Mouse (Mus musculus) erythroblast, embryonic 14.5 days (primary cell): ENCODE results near the gene Rbm38. TPM values are rescaled to one million over a fixed set of nuclear protein-coding genes. Genes with fewer than 3 reads are reported as not detected.

Experiments
- H3K27me3 ChIP-seq: 2 replicates; pipeline ENCODE4 v1.6.1; 2012; ENCODE audit warnings: inconsistent platforms; ENCODE audit not compliant: control insufficient read depth
- H3K36me3 ChIP-seq: 2 replicates; pipeline ENCODE4 v1.6.1; 2012; ENCODE audit warnings: mild to moderate bottlenecking, inconsistent platforms; ENCODE audit not compliant: control insufficient read depth
- H3K4me1 ChIP-seq: 2 replicates; pipeline ENCODE4 v1.6.1; 2012; ENCODE audit warnings: inconsistent platforms; ENCODE audit not compliant: control insufficient read depth
- H3K4me3 ChIP-seq: replicated peaks from 2 replicates; pipeline ENCODE3; 2012; ENCODE audit warnings: moderate library complexity, mild to moderate bottlenecking, inconsistent platforms
- H3K9me3 ChIP-seq: 2 replicates; pipeline ENCODE4 v1.6.1; 2012; ENCODE audit warnings: low read length, inconsistent platforms, mixed read lengths; ENCODE audit not compliant: control insufficient read depth
- GATA1 ChIP-seq: IDR thresholded peaks from 2 replicates; pipeline ENCODE4 v1.6.1; 2012; ENCODE audit warnings: low read length, inconsistent platforms, mixed read lengths
- TAL1 ChIP-seq: IDR thresholded peaks from 3 replicates; pipeline ENCODE4 v1.6.1; 2012; ENCODE audit warnings: low read length, inconsistent platforms, mixed read lengths
- polyA plus RNA-seq: library from polyadenylated mRNA; stranded (reverse); fragments of >175 nt; gene quantifications from 2 replicates; pipeline ENCODE4 v1.2.3, GENCODE M21; 2012

The Rbm38 gene
- 548 and 594 TPM in 2 replicates for polyA plus RNA-seq

DNA sequence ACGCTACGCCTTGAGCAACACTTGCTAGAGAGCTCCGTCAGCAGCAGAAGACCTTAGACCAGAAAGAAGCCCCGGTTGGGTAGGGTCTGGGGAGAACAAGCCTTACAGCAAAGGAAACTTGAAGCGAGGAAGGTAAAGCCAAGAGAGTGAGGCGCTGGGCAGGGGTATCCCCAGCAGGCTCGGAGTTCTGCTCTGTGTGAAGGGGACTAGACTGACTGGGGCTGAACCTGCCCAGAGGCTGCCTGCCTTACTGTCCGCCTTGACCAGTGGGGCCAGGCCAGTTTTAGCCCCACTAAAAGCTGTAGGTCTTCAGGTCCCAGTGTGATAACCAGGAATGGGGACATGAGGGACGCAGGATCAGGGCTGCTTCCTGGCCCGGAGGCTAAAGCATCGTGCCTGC is at the start of gene Rbm38:
TSS of gene Rbm38 (plus strand) at position 69 of the 400 bp plus-strand sequence.
- TF ChIP-seq TAL1 (no peak), GATA1 (no peak)
- Histone ChIP-seq H3K27me3 (no peaks in the 10 kb centered on the region; the same call in 1 of the 2 replicates), H3K4me3 (peak within 1 kb of the TSS; percentile 68), H3K36me3 (peaks cover 54% of the 10 kb centered on the region), H3K9me3 (peaks cover 4% of the 10 kb centered on the region), H3K4me1 (peaks cover 71% of the 10 kb centered on the region)

DNA sequence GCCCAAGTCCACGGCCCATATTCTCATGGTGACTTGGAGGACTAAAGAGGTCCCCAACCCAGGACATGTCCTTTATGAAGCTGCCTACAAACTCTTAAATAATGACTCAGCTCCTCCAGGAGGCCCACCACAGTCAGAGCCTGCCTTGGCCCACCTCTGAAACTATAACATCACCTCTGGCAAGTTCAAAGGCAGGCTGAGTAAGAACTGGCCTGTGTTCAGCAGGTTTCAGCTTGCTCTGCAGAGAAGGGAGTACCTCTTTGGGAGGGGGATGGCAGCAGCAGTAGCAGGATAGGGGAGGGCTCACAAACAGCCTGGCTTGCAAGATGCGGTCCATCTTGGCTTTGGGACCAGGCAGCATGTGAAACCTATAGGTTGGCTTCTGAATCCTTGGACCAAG is 48.4 kb upstream of the Rbm38 start:
- Histone ChIP-seq H3K27me3 (no peaks in the 10 kb centered on the region), H3K9me3 (no peaks in the 10 kb centered on the region)

DNA sequence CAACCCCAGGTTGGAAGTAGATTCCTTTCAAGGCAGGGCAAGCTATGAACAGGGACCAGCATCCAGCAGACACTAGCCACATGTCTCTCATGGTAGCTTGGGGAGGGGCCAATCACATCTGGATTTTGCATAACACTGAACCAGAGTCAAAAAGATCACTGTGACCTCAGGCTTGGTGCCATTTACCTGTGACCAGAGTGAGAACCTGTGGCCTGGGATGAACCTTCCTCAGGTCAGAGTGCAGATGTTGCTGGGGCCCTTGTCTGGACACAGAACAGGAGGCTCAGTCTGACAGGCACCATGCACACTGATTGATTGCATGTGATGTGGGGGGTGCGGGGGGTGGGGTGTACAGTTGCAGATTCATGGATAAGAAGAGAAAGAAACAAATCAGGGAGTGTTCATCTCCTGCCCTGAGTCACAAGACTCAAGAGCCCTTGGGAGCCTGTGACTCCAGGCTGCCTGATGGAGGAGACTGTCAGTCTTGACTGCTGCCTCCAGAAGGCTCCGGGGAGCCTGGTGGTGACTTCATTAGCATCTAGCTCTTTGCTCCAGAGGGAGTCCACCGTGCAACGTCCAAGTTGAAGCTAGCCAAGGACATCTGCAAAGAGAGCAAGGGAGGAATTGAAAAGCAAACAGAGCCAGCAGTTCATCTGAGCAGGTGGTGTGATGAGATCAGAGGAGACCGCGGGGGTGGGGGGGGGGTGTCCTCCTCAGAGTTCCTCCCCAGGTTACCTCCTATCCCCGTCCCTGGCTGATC is 46.3 kb upstream of the Rbm38 start:
- H3K9me3 ChIP-seq: no peaks in the 10 kb centered on the region
- H3K27me3 ChIP-seq: peaks cover 3% of the 10 kb centered on the region; the same call in 1 of the 2 replicates
- H3K4me1 ChIP-seq: peaks cover 2% of the 10 kb centered on the region; the same call in 1 of the 2 replicates
- TF ChIP-seq GATA1 (no peak), TAL1 (no peak)
- no peak overlapping the region for H3K4me3 ChIP-seq
- H3K36me3 ChIP-seq: no peaks in the 10 kb centered on the region

More for the DNA sequence above, 48.4 kb upstream of the Rbm38 start:
- H3K36me3 ChIP-seq: no peaks in the 10 kb centered on the region
- no peak overlapping the region for H3K4me3 ChIP-seq
- H3K4me1 ChIP-seq: no peaks in the 10 kb centered on the region
- TF ChIP-seq TAL1 (no peak), GATA1 (no peak)

DNA sequence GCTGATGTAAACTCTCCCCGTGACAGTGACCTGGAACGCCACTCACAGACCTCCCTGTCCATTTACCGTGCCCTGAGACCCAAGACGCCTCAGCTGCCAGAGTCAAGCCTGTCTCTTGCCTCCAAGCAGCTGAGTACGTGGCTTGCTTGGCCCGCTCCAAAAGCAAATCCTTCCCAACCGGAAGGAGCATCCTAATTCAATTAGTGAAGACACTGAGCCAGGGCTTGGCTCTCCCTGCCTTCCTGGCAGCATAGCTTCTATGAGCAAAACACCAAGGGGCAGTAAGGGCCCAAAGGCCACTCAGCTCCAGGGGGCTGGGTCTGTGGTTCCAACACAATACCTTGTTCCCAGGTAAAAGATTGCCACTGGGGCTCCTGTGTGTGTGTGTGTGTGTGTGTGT is 45.6 kb upstream of the Rbm38 start:
- Histone ChIP-seq H3K27me3 (peaks cover 3% of the 10 kb centered on the region; the same call in 1 of the 2 replicates), H3K4me3 (no peak overlapping the region), H3K4me1 (peaks cover 2% of the 10 kb centered on the region; the same call in 1 of the 2 replicates), H3K36me3 (no peaks in the 10 kb centered on the region), H3K9me3 (no peaks in the 10 kb centered on the region; the same call in 1 of the 2 replicates)
- TF ChIP-seq TAL1 (no peak), GATA1 (no peak)

DNA sequence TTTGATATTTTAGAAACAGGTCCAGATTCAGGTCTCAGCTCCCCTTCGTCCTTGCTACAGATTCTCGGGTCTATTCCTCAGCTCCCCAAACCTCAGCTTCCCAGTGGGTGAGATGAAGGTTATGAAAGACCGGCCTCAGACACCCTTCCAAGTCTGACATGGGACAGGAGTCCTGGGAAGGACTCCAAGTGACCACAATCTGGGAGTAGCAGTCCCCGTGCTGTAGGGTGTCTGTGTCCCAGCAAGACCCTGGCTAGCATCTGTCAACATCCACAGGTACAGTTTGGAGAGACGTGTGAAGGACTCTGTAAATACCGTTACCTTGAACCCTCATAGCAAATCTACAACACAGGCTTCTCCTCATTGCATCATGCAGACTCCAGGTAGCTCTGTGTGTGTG is 45.1 kb upstream of the Rbm38 start:
- H3K27me3 ChIP-seq: peaks cover 3% of the 10 kb centered on the region; the same call in 1 of the 2 replicates
- peaks cover 2% of the 10 kb centered on the region; the same call in 1 of the 2 replicates for H3K4me1 ChIP-seq
- H3K9me3 ChIP-seq: no peaks in the 10 kb centered on the region; the same call in 1 of the 2 replicates
- no peaks in the 10 kb centered on the region for H3K36me3 ChIP-seq
- TF ChIP-seq TAL1 (no peak), GATA1 (no peak)
- H3K4me3 ChIP-seq: no peak overlapping the region

DNA sequence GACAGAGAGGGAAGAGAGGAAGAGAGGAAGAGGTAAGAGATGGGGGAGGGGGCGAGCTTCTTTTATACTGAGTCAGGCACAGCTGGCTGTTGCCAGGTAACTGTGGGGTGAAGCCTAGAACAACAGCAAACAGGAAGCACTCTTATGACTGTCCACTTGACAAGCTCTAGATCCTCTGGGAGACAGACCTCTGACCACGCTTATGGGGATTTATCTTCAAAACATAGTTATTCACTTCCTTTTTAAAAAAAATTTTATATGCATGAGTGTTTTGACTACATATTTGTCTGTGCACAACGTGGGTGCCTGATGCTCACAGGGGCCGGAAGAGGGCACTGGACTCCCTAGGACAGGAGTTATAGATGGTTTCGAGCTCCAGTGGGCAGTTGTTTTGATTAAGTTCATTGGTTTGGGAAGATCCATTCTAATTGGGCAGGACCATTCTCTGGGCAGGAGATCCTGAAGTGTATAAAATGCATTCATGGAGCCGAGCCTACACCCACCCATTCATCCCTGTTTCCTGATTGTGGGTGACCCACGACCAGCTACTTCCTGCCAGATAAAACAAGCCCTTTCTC is 43.5 kb upstream of the Rbm38 start:
- TF ChIP-seq TAL1: no peak
- no peak for TF ChIP-seq GATA1
- Histone ChIP-seq H3K36me3 (no peaks in the 10 kb centered on the region), H3K9me3 (no peaks in the 10 kb centered on the region; the same call in 1 of the 2 replicates), H3K4me1 (peaks cover 2% of the 10 kb centered on the region; the same call in 1 of the 2 replicates), H3K27me3 (peaks cover 3% of the 10 kb centered on the region; the same call in 1 of the 2 replicates), H3K4me3 (no peak overlapping the region)

DNA sequence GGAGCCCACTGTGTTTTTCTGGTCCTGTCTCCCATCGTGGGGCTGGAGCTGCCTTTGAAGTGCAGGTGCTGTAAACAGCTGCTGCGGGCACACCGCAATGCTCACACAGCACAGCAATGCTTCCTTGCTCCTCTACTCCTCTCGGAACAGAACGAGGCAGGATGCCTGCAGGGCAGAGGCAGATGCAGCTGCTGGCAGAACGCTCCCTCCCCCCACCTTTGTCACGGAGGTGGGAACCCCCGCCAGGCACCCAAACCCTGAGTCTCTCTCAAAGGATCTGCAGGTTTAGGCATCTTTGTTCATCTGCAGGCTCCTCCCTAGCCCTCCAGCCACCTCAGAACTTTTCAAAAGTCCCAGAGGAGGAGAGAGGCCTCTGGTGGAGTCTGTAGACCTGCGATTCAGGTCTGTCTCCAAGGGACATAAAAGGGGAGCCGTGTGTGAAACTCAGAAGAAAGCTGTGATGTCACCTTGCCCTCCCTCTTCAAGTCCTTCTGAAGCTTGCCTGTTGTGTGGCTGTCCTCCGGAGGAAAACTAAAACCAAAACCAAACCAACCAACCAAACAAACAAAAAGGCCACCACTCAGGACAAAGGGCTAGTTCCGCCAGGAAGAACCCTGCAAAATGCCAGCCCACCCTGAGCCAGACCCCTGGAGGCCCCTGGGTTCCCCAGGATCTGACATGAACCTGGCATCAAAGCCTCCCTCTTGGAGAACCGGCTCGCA is 42.7 kb upstream of the Rbm38 start, which contains the start of gene Spo11:
TSS of gene Spo11 (plus strand) at position 292 of the 722 bp plus-strand sequence.
- Histone ChIP-seq H3K27me3 (peaks cover 3% of the 10 kb centered on the region; the same call in 1 of the 2 replicates), H3K9me3 (no peaks in the 10 kb centered on the region; the same call in 1 of the 2 replicates), H3K4me1 (peaks cover 2% of the 10 kb centered on the region; the same call in 1 of the 2 replicates), H3K36me3 (no peaks in the 10 kb centered on the region), H3K4me3 (no peak within 1 kb of the TSS)
- TF ChIP-seq TAL1 (no peak), GATA1 (no peak)

DNA sequence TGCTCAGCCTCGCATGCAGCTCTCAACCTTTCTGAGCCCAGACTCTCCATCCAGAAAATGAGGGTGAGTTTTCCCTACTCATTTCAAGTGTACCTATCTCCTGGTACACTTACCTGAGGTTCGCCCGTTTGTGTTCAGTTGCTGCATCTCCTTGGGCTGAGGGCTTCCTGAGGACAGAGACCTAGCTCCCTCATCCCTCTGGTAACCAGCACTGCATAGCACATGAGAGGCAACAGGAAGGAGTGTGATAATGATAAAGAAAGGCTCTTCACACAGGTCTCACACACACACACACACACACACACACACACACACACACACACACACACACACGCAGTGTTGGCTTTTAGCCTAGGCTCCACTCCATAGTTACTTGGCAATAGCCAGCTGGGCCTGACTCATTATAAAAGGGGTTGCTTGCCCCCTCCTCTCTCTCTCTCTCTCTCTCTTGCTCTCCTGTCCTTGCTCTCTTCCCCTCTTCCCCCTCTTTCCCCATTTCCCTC is 42.1 kb upstream of the Rbm38 start:
- Histone ChIP-seq H3K9me3 (no peaks in the 10 kb centered on the region; the same call in 1 of the 2 replicates), H3K4me1 (peaks cover 2% of the 10 kb centered on the region; the same call in 1 of the 2 replicates), H3K36me3 (no peaks in the 10 kb centered on the region), H3K27me3 (peaks cover 3% of the 10 kb centered on the region; the same call in 1 of the 2 replicates), H3K4me3 (no peak overlapping the region)
- TF ChIP-seq TAL1 (no peak), GATA1 (no peak)
